Mouse (Mus musculus) lung, adult 2 months (tissue): ENCODE measurements around the gene Tmprss7.

Experiments used
- CTCF ChIP-seq: fragments of 200-500 bp; IDR thresholded peaks from 2 replicates; pipeline ENCODE4 v1.5.1; 2011; ENCODE audit warnings: mild to moderate bottlenecking, low read length, control low read depth; ENCODE audit not compliant: insufficient read depth
- POLR2A ChIP-seq: fragments of 200-500 bp; IDR thresholded peaks from 2 replicates; pipeline ENCODE4 v1.6.1; 2011; ENCODE audit warnings: low read depth, mild to moderate bottlenecking, control low read depth, low read length, borderline replicate concordance; ENCODE audit errors: extremely low read depth

GRCm38 (mm10) chr16:45623230-45623629, 70.2 kb downstream of the Tmprss7 start:
- TF ChIP-seq CTCF (no peak), POLR2A (no peak)
